Mouse (Mus musculus): ENCODE results near the gene Lgals7.

- no peak for TF ChIP-seq HCFC1 (IDR thresholded peaks at IDR 0.05; ENCODE audit: borderline replicate concordance, insufficient read depth, low read length)
- no peak for TF ChIP-seq ZNF384 (IDR thresholded peaks at IDR 0.05; ENCODE audit: low read depth, low read length)
- no peak for TF ChIP-seq CHD2 (IDR thresholded peaks at IDR 0.05; ENCODE audit: low read depth, low read length)
- TF ChIP-seq ZC3H11A (IDR thresholded peaks at IDR 0.05; ENCODE audit: borderline replicate concordance, low read depth, low read length): no peak
- no peak for TF ChIP-seq MAFK (IDR thresholded peaks at IDR 0.05; ENCODE audit: insufficient read depth, low read depth, low read length)
These were observed 45.7 kb upstream of the Lgals7 start for GRCm38 (mm10) chr7:28817957-28818356.

Data from ES-E14 (cell line).